Mouse (Mus musculus) liver, embryonic 11.5 days (tissue): ENCODE data around the gene Dnaaf1. TPM values are rescaled to one million over a fixed set of nuclear protein-coding genes. Genes with fewer than 3 reads are reported as not detected.

Experiments
- ATAC-seq: fragments of 200-750 bp; cut with Nextera tagmentation; replicated peaks from 2 replicates; pipeline ENCODE4 v1.8.0; 2017; ENCODE audit warnings: moderate number of reproducible peaks, mild to moderate bottlenecking, moderate TSS enrichment, moderate library complexity; ENCODE audit not compliant: low FRiP score
- DNase-seq: peaks from one replicate; pipeline ENCODE4 v3.0.0-alpha.2; 2017; ENCODE audit warnings: low spot score
- H3K27ac ChIP-seq: fragments of 300-500 bp; sonication (generic); 2 replicates; pipeline ENCODE4 v1.5.1; 2014; ENCODE audit warnings: mild to moderate bottlenecking, low read depth, low read length, control low read depth
- H3K27me3 ChIP-seq: fragments of 300-500 bp; sonication (generic); replicated peaks from 2 replicates; pipeline ENCODE4 v1.6.1; 2014; ENCODE audit warnings: low read length, mixed read lengths; ENCODE audit not compliant: control insufficient read depth, insufficient read depth
- H3K36me3 ChIP-seq: fragments of 300-500 bp; sonication (generic); 2 replicates; pipeline ENCODE4 v1.6.1; 2014; ENCODE audit warnings: mild to moderate bottlenecking, low read length, moderate library complexity, mixed read lengths; ENCODE audit not compliant: control insufficient read depth, insufficient read depth
- H3K4me1 ChIP-seq: fragments of 300-500 bp; sonication (generic); replicated peaks from 2 replicates; pipeline ENCODE4 v1.6.1; 2014; ENCODE audit warnings: low read length, mixed read lengths; ENCODE audit not compliant: control insufficient read depth, insufficient read depth
- H3K4me2 ChIP-seq: fragments of 300-500 bp; sonication (generic); 2 replicates; pipeline ENCODE4 v1.6.1; 2014; ENCODE audit warnings: mild to moderate bottlenecking, control low read depth, moderate library complexity
- H3K4me3 ChIP-seq: fragments of 300-500 bp; sonication (generic); 2 replicates; pipeline ENCODE4 v1.5.1; 2014; ENCODE audit warnings: low read depth, low read length, control low read depth
- H3K9ac ChIP-seq: fragments of 300-500 bp; sonication (generic); 2 replicates; pipeline ENCODE4 v1.6.1; 2014; ENCODE audit warnings: low read depth, low read length, control low read depth
- H3K9me3 ChIP-seq: fragments of 300-500 bp; sonication (generic); 2 replicates; pipeline ENCODE4 v1.6.1; 2016; ENCODE audit warnings: low read length, inconsistent platforms, mixed read lengths; ENCODE audit not compliant: control insufficient read depth
- WGBS: fragments of 180-500 bp; shearing (Covaris S2); extraction: QIAGEN DNeasy Blood & Tissue Kit; methylation state at CpG from one replicate; pipeline ENCODE4 v1.1.7; 2014; 5-methylcytosine and 5-hydroxymethylcytosine counted together
- polyA plus RNA-seq: library from polyadenylated mRNA; unstranded; fragments of >200 nt; fragmentation: Nextera tagmentation; extraction: Ambion mirVana; gene quantifications from 2 replicates; pipeline ENCODE4 v1.2.1, GENCODE M21; 2014

Gene Dnaaf1
- polyA plus RNA-seq, 1 experiment from 2014 or later = 0.11 TPM

DNA sequence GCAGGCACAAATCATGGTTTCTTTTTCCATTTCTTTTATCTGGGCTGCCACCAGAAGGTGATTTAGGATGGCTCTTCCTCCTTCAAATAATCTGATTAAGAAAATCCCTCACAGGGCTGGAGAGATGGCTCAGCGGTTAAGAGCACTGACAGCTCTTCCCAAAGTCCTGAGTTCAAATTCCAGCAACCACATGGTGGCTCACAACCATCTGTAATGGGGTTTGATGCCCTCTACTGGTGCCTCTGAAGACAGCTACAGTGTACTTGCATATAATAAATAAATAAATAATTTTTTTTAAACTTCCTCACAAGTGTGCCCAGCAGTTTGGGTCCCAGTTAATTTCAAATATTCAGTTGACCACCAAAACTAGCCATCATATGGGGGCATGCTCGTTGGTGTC, 31.2 kb downstream of the Dnaaf1 start:
- Histone ChIP-seq H3K9ac (no peak overlapping the region), H3K4me1 (peaks cover 10% of the 10 kb centered on the region), H3K27ac (no peak overlapping the region), H3K9me3 (peaks cover 3% of the 10 kb centered on the region; the same call in 1 of the 2 replicates), H3K4me3 (no peak overlapping the region), H3K36me3 (peaks cover 4% of the 10 kb centered on the region; the same call in 1 of the 2 replicates), H3K27me3 (no peaks in the 10 kb centered on the region), H3K4me2 (no peak overlapping the region)
- ATAC-seq (no peak), DNase-seq (no peak)
- 74% methylated on average over 2 of the region's 2 CpGs for WGBS

DNA sequence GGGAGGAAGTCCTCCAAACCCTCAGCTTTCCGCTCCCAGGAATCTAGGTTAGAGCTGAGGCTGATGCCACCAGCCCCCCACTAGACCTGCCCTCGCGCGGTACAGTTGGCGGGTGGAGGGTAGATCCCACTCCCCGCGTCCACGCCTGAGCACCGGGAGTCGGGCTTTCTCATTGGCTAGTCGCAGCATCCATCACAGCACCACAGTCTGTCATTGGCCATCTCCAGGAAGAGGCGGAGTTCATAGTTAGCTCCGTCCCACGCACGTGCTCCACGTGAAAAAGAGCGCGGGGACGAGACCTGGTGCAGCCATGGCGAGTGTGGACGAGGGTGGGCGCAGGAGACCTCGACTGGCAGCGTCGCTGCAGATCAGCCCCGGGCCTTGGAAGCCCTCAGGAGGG, 37.4 kb downstream of the Dnaaf1 start, which contains the start of gene Adad2:
Gene Adad2, plus strand, starts transcription at position 277 of the 400 bp plus-strand sequence.
- Histone ChIP-seq H3K9ac (no peak within 1 kb of the TSS), H3K27me3 (peaks cover 8% of the 10 kb centered on the region; the same call in 1 of the 2 replicates), H3K27ac (no peak within 1 kb of the TSS), H3K9me3 (peaks cover 3% of the 10 kb centered on the region; the same call in 1 of the 2 replicates), H3K4me3 (no peak within 1 kb of the TSS), H3K4me1 (no peaks in the 10 kb centered on the region), H3K36me3 (no peaks in the 10 kb centered on the region), H3K4me2 (no peak within 1 kb of the TSS)
- 73% methylated on average over 26 of the region's 26 CpGs for WGBS
- DNase-seq = no peak
- ATAC-seq = no peak

DNA sequence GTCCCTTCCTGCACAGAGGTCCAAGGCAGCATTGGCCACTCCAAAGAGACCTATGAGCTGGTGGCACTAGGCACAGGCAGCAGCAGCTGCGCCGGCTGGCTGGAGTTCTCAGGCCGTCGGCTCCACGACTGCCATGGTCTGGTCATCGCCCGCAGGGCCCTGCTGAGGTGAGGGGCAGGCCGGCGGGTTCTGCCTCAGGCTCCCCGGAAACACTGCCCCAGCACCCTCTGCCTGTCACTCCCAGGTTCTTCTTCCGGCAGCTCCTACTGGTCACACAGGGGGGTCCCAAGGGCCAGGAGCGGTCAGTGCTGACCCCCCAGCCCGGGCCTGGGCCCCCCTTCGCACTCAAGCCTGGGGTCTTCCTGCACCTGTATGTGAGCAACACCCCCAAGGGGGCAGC, 40.1 kb downstream of the Dnaaf1 start:
- H3K4me1 ChIP-seq = no peaks in the 10 kb centered on the region
- H3K27ac ChIP-seq = no peak overlapping the region
- H3K9ac ChIP-seq = no peak overlapping the region
- peaks cover 8% of the 10 kb centered on the region; the same call in 1 of the 2 replicates for H3K27me3 ChIP-seq
- WGBS = 75% methylated on average over 14 of the region's 14 CpGs
- ATAC-seq (no peak), DNase-seq (no peak)
- no peaks in the 10 kb centered on the region for H3K36me3 ChIP-seq
- no peak overlapping the region for H3K4me3 ChIP-seq
- no peaks in the 10 kb centered on the region for H3K9me3 ChIP-seq
- H3K4me2 ChIP-seq = no peak overlapping the region

DNA sequence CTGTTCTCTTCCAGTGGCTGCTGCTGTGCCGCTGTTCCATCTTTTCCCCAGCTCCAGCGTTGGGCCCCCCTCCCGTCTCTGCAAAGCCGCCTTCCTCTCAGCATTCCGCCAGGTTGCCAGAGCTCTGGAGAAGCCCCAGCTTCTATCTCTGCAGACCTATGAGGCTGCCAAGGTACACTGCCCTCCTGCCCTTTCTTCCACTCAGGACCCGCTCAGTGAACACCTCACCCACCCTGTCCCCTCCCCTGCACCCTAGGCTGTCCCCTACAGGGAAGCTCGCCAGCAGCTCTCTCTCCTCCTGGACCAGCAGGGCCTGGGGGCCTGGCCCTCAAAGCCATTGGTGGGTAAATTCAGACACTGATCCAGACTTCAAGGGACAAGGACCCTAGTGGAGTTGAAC, 41.3 kb downstream of the Dnaaf1 start:
- peaks cover 8% of the 10 kb centered on the region; the same call in 1 of the 2 replicates for H3K27me3 ChIP-seq
- H3K4me1 ChIP-seq = no peaks in the 10 kb centered on the region
- DNase-seq (no peak), ATAC-seq (no peak)
- H3K27ac ChIP-seq = no peak overlapping the region
- 64% methylated on average over 7 of the region's 7 CpGs for WGBS
- H3K36me3 ChIP-seq = no peaks in the 10 kb centered on the region
- no peak overlapping the region for H3K4me2 ChIP-seq
- no peak overlapping the region for H3K9ac ChIP-seq
- H3K9me3 ChIP-seq = no peaks in the 10 kb centered on the region
- H3K4me3 ChIP-seq = no peak overlapping the region

GRCm38 (mm10) chr8:119616811-119617210, 41.8 kb downstream of the Dnaaf1 start:
- H3K27ac ChIP-seq = no peak overlapping the region
- H3K36me3 ChIP-seq = no peaks in the 10 kb centered on the region
- H3K9ac ChIP-seq = no peak overlapping the region
- no peaks in the 10 kb centered on the region for H3K9me3 ChIP-seq
- ATAC-seq (no peak), DNase-seq (no peak)
- no peaks in the 10 kb centered on the region for H3K4me1 ChIP-seq
- 88% methylated on average over 4 of the region's 4 CpGs for WGBS
- H3K27me3 ChIP-seq = peaks cover 8% of the 10 kb centered on the region; the same call in 1 of the 2 replicates
- no peak overlapping the region for H3K4me3 ChIP-seq
- no peak overlapping the region for H3K4me2 ChIP-seq

DNA sequence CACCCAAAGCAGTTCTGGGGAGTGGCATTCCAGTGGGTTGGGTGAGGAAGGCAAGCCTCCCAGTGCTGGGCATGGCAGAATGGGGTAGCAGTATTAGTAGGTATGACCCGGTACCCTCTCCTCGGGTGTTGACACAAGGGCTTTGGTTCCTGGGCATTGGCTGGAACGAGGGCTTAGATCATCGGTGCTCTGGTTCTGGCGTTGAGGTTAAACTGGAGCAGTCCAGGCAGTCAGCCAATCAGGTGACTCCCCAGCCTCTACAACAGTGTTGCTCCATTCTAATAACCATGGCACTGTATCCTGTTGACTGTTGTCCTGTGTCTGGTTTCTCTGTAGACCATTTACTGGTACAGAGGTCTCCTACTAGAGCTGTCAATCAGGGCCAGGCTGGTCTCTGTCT, 42.6 kb downstream of the Dnaaf1 start:
- Histone ChIP-seq H3K27me3 (peaks cover 8% of the 10 kb centered on the region; the same call in 1 of the 2 replicates), H3K9me3 (no peaks in the 10 kb centered on the region), H3K4me3 (no peak overlapping the region), H3K9ac (no peak overlapping the region), H3K4me1 (no peaks in the 10 kb centered on the region), H3K4me2 (no peak overlapping the region), H3K36me3 (no peaks in the 10 kb centered on the region), H3K27ac (no peak overlapping the region)
- 91% methylated on average over 5 of the region's 5 CpGs for WGBS
- ATAC-seq = no peak
- no peak for DNase-seq

GRCm38 (mm10) chr8:119618887-119619286, 43.9 kb downstream of the Dnaaf1 start:
- 44% methylated on average over 5 of the region's 5 CpGs for WGBS
- no peak overlapping the region for H3K4me3 ChIP-seq
- no peaks in the 10 kb centered on the region for H3K9me3 ChIP-seq
- no peak for ATAC-seq
- H3K27ac ChIP-seq = no peak overlapping the region
- no peak overlapping the region for H3K4me2 ChIP-seq
- H3K4me1 ChIP-seq = no peaks in the 10 kb centered on the region
- no peaks in the 10 kb centered on the region for H3K36me3 ChIP-seq
- no peak overlapping the region for H3K9ac ChIP-seq
- peaks cover 8% of the 10 kb centered on the region; the same call in 1 of the 2 replicates for H3K27me3 ChIP-seq
- no peak for DNase-seq

DNA sequence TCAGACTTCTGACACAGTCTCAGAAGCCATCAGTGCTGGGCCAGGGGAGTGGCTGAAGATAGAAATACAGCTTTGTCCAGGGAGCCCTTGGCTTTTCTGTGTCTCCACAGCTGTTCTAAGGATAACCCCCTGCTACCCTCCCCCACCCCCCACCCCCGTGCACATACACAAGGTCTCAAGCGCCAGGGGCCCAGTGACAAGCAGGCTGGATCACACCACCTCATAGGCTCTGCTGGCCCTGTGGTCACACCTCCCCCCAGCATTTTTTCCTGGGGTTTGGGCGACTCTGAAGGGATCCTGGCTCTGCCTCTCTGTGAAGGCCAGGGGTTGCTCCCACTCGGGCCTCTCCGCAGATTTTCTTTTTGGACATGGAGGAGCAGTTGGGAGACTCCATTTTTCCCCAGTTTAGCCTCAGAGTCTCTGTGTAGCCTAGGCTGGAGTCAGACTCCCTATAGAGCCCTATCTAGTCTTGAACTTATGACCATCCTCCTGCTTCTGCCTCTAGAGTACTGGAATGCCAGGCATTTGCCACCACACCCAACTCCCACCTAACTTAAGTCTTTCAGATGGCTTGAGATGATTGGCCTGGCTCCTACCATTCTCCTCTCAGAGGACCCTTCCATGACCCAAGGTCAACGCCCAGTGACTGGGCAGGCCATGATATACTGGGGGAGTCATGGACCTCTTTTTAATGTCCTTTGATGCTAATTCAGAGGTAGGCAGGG, 45.2 kb downstream of the Dnaaf1 start:
- Histone ChIP-seq H3K4me3 (no peak overlapping the region), H3K9ac (no peak overlapping the region), H3K27me3 (peaks cover under 1% of the 10 kb centered on the region; the same call in 1 of the 2 replicates), H3K27ac (no peak overlapping the region), H3K36me3 (no peaks in the 10 kb centered on the region), H3K4me2 (no peak overlapping the region), H3K4me1 (no peaks in the 10 kb centered on the region), H3K9me3 (no peaks in the 10 kb centered on the region)
- DNase-seq = no peak
- 62% methylated on average over 6 of the region's 6 CpGs for WGBS
- no peak for ATAC-seq
